Mouse (Mus musculus) B cell, adult 67 days (primary cell): Measurements from ENCODE around the gene Bmp3. TPM values are rescaled to one million over a fixed set of nuclear protein-coding genes. Genes with fewer than 3 reads are reported as not detected.

ENCODE experiments used
- total RNA-seq, 2 experiments: library from RNA; stranded (reverse); gene quantifications; 4 replicates each; pipeline ENCODE4 v1.2.4; 2023

Bmp3 gene
- total RNA-seq = not detected

DNA sequence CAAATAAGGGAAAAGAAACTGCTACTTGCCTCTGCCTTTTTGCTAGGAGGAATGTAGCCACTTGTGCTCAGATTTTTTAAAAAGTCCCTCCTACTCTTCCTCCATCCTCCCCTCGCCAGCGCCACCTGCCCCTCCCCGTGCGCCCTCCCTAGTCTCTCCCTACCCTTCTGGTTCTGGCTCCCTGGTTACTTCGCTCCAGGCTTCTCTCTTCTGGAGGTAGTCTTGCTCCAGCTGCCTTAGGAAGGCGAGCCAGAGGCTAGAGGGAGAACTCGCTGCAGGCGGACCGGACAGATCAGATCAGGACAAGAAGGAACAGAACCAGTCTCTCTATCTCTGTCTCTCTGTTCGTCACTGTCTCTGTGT, at the start of gene Bmp3:
Gene Bmp3 (plus strand): TSS at position 152 of the 363 bp plus-strand sequence.

Other genes starting within 250 kb of the Bmp3 start
- not detected for gene Prkg2, start 182.9 kb downstream of the Bmp3 start, total RNA-seq